Mouse (Mus musculus): ENCODE data around the gene P4ha2. TPM values are rescaled to one million over a fixed set of nuclear protein-coding genes. Genes with fewer than 3 reads are reported as not detected.

P4ha2 gene
- total RNA-seq, 2 experiments from 2014 or later: 15.8 to 17.0 TPM

DNA sequence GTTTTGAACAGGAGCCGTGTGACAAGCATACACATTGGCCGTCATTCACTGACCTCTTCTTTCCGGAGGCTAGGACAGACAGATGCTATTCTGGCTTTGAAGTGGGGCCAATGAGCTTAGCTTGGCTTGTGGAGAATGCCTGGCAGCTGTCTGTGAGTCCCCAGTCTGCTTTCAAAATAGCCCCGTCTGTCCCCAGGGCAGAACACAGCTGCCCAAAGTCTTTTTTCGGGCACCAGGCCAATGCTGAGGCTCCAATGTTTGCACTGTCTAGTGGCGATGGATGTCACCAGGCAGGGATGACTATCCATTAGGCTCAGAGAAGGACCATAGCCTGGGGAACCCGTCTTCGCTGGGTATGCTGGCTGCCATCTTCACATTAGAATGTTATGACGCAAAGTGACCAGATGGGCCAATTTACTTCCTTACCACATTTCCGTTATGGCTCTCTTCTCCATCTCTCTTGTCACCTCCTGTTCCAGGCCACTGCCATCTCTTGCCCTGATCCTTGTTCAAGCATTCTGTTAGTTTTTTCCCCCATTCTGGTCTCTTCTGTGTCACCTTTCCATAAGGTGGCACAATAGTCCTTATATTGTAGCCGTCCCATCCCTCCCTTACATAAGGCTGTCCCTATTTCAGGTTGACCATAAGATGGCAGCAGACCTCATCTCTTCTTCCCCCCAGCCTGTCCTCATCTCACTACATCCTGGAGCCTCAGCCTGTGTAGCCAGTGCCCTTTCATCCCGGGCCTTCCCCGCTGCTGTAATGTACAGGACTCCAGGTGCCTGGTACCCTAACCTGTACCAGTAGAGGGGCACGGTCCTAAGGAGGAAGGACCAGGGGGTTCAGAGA, 22.7 kb downstream of the P4ha2 start:
- intact Hi-C loops (cut with DNase I): no loop called here
- DNase-seq (ENCODE audit: extremely low spot score in 1 of 2, low spot score in 2 of 2): peak; percentile 71 to 86

DNA sequence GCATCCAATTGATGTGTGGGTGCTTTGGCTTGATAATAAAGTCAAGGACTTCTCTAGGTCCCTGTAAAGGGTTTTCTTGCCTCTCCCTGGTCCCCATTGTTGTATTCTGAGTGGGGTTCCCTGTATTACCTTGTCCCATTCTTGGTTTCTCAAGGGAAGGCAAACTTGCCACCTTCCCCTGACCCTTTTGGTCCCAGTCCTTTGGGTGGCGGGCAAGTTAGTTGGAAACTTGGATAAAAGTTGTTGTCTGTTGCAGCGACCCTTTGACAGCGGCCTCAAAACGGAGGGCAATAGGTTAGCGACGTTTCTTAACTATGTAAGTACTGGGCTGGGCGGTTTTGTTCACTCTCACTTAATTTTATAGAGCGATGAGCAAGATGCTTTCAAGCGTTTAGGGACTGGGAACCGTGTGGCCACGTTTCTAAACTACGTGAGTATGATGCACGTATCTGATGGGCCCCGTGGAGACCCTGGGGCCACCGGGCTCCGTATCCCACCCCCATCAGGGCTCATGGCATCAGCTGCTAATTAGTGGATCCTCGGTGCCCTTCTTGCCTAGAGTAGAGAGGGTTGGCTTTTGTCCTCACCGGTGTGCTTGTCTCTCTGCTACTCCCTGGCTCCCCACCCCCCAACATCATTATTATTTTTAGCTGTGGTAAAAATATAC, 26.2 kb downstream of the P4ha2 start:
- intact Hi-C loops (cut with DNase I): no loop called here
- no peak for DNase-seq (ENCODE audit: extremely low spot score in 1 of 2, low spot score in 2 of 2)

DNA sequence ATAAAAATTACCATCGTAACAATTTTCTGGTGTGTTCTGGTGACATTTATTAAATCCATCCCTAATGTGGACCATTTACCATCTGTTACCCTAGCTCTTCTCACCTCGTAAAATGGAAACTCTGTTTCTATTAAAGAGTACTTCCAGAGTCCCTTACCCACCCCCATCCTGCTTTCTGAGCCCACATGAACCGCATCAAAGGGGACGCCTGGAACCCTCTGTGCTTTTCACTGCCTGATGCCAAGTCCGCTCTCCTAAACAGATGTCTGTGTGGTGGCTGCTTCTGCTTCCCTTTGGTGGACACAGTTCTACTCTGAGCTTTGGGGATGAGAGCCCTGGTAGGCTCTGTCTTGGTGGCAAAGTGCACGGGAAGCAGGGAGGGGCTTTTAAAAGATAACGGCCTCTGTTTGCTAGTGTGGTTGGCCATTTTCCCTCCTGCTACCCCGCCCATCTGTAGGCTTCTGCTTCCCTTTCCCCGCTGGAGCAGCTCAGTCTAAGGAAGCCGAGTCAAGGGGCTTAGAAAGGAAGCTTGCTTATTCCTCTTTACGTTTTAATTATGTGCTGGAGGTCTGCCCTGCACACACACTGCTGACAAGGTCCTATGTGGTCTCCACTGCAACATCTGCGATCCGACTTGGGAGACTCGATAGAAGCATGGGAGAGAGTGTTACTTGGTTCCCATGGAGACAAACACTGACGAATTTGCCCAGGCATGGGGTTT, 26.9 kb downstream of the P4ha2 start:
- no peak for DNase-seq (ENCODE audit: extremely low spot score in 1 of 2, low spot score in 2 of 2)
- intact Hi-C loops (cut with DNase I): no loop called here

DNA sequence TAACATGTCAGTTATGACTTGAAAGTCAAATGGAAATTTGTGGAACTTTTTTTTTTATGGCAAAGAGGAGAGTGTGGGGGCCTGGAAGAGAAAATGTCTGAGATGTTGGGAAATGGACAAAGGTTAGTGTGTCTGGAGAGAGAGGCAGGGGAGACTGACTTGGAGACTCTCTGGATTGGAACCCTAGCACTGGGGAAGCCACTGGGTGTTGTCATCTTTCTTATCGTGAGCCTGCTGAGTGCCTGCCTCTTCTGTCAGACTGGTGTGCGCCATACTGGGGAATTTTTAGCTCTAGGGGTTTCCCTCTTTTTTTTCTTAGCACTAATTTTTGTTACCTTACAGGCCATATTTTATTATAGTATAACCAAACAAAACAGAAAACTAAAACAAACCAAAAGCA, 27.5 kb downstream of the P4ha2 start:
- intact Hi-C loops (cut with DNase I): no loop called here
- DNase-seq (ENCODE audit: extremely low spot score in 1 of 2, low spot score in 2 of 2): no peak

DNA sequence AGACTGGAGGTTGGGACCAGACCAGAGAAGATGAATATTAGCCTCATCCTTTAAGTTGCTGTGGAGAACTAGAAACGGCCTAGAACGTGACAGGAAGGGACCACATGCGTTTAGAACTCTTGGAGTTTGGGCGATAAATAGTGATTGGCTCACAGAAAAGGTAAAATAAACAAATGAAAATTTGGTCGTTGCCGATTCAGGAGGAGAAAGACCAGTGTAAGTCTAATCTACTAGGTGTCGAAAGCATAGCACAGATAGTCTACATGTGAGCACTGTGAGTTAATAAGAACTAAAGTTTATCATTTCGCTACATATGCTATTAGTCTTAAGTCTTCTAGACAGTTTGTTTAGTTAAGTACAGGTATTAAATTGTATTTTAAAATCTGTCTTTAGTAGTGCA, 30.1 kb downstream of the P4ha2 start:
- intact Hi-C loops (cut with DNase I): no loop called here

DNA sequence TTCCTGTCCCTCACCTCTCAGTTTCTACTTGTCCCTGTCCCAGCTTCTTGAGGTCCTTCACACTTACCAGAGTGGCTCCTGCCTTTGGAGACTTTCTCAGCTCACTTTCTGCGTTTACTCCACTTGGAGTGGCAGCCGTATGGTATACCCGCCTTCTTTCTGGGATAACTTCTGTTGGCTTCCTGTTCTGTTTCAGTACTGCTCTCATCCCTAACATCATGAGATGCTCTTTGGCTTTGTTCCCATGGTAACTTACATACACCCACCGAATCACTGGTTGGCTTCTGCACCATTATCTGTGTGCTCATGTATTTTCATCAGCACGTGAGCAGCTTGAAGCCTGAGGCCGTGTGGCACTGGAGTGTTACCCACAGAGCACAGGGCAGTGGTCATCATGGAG, 30.8 kb downstream of the P4ha2 start:
- no peak for DNase-seq (ENCODE audit: extremely low spot score in 1 of 2, low spot score in 2 of 2)
- intact Hi-C loops (cut with DNase I): no loop called here

More for the DNA sequence above, 30.1 kb downstream of the P4ha2 start:
- no peak for DNase-seq (ENCODE audit: extremely low spot score in 1 of 2, low spot score in 2 of 2)

DNA sequence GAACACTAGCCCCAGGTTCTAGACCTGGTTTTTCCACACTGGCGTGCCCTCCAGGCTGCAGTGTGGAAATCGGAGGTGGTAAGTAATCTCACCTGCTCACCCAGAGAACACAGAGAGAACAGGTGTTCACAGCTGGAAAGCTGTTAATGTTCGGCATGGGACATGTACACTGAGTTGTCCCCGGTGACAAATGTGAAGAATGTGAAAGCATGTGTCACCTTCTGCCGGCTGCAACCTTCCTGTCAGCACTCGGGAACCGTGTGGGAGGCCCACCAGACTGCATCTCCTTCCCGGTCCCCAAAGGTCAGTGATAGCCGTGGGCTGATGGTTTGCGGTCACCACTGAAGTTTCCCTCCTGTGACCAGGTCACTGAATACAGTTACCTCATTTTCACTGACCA, 32.4 kb downstream of the P4ha2 start:
- intact Hi-C loops (cut with DNase I): no loop called here
- DNase-seq (ENCODE audit: extremely low spot score in 1 of 2, low spot score in 2 of 2): no peak

DNA sequence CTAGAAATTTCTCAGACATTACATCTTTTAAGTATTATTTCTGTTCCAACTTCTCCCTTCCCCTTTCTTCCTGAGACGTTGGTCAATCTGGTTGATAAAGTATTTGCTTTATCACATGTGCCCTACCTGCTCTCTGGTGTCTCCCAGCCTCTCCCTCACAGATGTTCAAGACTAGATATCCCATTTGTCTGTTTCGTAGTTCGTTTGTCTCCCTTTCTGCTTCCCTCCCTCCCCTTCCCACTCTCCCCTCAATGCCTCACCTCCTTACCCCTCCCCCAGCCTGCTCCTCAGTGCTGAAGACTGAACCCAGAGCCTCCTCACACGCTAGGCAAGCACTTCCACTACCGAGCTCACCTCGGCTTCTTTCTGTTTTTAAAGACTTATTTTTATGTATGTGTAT, 35.0 kb downstream of the P4ha2 start:
- intact Hi-C loops (cut with DNase I): no loop called here
- DNase-seq (ENCODE audit: extremely low spot score in 1 of 2, low spot score in 2 of 2): no peak

DNA sequence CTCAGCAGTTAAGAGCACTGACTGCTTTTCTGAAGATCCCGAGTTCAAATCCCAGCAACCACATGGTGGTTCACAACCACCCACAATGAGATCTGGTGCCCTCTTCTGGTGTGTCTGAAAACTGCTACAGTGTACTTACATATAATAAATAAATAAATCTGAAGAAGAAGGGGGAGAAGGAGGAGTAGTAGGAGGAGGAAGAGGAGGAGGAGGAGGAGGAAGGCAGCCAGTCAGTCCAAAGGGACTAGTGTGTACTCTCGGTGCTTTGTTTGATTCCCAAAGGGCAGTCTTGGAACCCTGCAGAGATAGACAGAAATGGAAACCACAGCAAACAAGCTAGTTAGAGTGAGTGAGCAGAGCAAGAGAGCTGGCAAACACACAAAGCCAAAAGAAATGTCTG, 40.3 kb downstream of the P4ha2 start:
- intact Hi-C loops (cut with DNase I): loop anchor here (5.0 kb wide), 1 partner anchor 117 kb away; no protein-coding TSS in a partner anchor
- DNase-seq (ENCODE audit: extremely low spot score in 1 of 2, low spot score in 2 of 2): peak in 1 of 2 experiments; percentile 73

DNA sequence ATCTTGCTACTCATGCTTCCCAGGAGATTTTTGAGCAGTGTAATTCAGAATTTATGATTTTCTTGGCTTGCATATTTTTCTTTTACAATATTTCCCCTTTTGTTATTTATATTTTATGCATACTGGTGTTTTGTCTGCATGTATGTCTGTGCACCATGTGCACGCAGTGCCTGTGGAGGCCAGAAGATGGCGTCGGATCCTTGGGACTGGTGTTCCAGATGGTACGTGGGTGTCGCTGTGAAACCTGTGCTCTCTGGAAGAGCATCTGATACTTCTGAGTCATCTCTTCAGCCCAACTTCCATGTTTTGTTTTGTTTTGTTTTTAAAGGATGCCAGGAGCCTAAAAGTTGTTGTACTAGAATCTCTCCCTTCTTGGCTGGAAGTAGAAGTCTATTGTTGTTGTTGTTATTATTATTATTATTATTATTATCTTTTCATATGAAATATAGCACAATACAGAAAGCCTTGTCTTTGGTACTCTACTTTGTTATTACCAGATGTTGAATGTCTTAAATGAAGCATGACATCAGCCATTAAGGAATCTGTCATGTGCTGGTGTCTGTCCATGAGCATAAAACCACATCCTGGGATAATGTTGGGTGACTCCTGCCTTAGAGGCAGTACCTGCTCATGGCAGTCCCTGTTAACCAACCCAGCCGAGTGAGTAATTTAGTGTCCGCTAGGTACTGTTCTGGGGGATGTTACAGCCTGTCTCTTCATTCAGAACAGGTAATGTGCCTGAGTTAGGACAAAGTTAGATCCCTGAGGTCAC, 41.5 kb downstream of the P4ha2 start:
- intact Hi-C loops (cut with DNase I): loop anchor here (5.0 kb wide), 1 partner anchor 116 kb away; no protein-coding TSS in a partner anchor
- DNase-seq (ENCODE audit: extremely low spot score in 1 of 2, low spot score in 2 of 2): no peak

DNA sequence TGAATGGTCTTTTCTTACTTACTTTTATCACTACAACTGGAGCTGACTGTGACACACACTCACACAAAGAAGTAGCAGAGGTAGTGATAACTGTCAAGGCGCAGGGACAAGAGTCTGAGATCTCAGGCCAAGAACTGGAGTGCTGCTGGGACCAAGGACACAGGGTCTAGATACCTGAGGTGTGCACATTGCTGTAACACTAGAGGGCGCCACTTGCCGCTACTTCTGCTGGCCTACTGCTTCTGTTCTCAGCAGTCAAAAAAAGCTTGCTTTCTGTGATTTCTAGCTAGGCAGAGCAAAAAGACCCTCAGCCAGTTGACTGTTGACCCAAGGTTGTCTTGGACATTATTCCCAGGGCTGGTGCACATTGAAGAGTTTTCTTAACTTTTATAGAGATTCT, 45.0 kb downstream of the P4ha2 start:
- intact Hi-C loops (cut with DNase I): loop anchor here (5.0 kb wide), 1 partner anchor 112 kb away; no protein-coding TSS in a partner anchor
- DNase-seq (ENCODE audit: extremely low spot score in 1 of 2, low spot score in 2 of 2): peak; percentile 42 to 82

DNA sequence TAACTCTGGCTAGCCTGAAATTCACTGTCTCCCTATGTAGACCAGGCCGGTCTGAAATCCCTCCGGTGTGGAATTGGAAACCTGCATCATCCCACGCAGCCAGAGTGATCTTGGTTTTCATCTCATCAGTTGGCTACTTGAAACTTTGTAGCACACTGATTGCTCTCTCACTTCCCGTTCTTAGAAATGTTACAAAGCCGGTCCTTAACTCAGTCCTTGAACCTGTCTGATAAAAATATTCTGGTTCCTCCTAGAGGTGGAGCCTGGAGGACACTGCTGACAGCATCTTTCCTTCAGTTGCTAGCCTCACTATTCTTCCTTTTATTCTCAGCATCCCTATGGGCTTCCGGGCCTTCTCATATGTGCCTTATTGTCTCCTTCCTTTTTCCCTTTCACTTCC, 46.1 kb downstream of the P4ha2 start:
- DNase-seq (ENCODE audit: extremely low spot score in 1 of 2, low spot score in 2 of 2): no peak
- intact Hi-C loops (cut with DNase I): no loop called here

DNA sequence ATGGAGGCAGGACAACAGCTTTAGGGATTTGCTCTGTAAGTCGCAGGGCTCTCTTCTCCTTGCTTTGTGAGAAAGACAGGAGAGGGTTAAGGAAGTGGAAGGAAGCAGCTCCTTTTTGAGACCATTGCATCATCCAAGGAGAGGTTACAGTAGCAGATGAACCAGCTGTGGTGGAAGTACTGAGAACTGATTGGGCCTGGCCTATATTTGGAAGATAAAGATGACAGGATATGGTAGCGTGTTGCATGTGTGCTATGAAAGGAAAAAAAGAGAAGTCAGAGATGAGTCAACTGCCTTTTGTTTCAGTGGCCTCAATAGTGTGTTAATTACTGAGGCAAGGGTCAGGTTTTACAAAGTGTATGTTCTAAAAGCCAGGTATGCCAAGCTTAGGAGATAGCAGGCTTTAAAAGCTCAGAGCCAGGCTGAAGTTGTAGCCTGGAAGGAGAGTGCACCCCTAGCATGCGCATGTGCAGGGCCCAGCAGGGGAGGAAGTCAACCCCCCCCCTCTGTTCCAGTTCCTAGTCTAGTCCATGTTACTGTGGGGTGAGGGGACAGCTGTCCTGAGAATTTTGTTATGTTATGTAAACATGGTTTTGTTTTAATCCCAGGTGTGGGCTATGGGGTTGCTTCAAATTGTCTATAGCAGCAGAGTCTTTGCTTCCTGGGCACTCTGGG, 50.0 kb downstream of the P4ha2 start:
- intact Hi-C loops (cut with DNase I): no loop called here
- DNase-seq (ENCODE audit: extremely low spot score in 1 of 2, low spot score in 2 of 2): no peak

DNA sequence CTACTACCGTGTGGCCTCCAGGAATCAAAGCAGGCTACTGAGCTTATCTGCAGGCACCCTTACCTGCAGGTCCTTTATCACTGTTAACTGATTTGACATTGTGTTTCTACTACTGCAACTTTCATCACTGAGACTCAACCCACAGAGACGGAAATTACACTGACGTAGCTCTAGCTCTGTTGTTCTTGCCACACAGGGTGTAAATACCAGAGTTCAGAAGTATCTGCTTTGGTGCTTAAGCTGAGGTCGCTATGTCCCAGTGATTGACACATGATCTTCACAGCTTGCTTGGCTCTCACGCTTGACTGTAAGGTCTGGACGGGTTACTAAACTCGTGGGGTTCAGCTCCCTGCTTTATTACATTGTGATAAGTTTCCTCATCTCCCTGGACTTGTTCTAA, 51.2 kb downstream of the P4ha2 start:
- DNase-seq (ENCODE audit: extremely low spot score in 1 of 2, low spot score in 2 of 2): no peak
- intact Hi-C loops (cut with DNase I): no loop called here

DNA sequence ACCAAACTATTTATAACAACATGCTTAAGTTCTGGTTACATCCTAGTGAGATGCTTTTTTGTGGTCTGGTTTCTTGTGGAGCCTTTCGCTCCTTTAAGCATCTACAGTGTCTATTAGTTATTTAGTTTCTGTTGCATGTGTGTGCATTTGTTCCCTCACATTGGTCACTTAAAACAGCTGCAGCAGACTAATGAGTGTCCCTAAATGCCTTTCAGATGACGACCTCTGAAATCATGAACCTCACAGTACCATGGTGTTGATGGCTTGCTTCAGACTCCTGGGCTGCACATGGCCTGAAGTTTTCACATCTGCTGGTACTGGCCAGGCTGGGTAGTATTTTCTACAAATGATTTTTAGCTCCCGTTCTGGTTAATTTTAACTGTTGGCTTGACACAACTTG, 53.1 kb downstream of the P4ha2 start:
- intact Hi-C loops (cut with DNase I): no loop called here
- no peak for DNase-seq (ENCODE audit: extremely low spot score in 1 of 2, low spot score in 2 of 2)

DNA sequence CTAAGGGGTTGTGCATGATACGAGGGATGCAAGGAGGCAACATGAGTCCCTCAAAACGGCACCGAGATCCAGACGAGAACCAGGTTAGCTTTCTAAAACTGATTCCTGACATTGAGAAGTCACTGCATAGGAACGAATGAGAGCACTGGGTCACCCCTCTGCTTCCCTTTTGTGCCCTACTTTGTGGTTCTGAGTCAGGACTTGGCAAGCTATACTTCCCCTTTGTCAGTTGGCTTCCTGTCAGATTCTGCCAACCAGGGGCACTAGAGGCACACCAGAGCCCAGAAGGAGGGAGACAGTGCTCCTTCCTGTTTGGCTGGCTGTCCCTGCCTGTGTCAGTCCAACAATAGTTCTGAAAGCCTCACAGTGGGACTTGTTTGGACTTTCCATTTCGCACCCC, 56.0 kb downstream of the P4ha2 start:
- DNase-seq (ENCODE audit: extremely low spot score in 1 of 2, low spot score in 2 of 2): peak; percentile 42 to 59
- intact Hi-C loops (cut with DNase I): no loop called here

DNA sequence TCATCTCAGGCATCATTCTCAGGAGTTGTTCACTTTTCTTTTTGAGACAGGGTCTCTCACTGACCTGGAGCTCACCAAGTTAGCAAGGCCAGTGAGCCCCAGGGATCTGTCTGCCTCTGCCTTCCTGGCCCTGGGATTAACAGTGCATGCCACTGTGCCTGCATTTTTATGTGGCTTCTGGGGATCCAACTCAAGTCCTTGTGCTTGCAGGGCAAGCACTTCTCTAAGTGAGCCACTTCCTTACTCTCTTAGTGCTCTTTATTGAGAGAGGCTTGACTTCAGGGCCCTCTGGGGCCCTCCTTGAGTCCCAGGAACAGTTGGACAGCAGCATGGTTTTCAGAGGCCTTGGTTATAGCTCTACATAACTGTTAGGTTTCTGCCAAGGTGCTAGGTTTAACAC, 56.6 kb downstream of the P4ha2 start:
- DNase-seq (ENCODE audit: extremely low spot score in 1 of 2, low spot score in 2 of 2): no peak
- intact Hi-C loops (cut with DNase I): no loop called here

DNA sequence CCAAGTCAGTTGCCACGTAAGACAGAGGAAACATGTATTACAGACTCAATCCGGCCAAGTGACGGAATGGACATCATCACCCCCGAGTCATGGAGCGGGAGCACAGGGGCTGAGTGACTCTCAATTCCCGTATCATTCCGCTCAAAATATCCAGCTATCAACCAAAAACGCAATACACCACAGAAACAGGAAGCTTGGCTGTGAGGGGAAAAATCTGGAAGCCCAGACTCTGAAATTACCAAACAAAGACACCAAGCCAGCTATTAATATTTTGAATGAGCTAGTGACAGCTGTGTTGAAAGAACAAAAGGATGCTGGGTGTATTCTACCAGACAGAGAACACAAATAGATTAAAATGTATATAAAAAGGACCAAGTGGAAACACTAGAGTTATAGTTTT, 57.7 kb downstream of the P4ha2 start:
- intact Hi-C loops (cut with DNase I): no loop called here
- no peak for DNase-seq (ENCODE audit: extremely low spot score in 1 of 2, low spot score in 2 of 2)

Data from left cerebral cortex, postnatal 10 days (tissue).